Mouse (Mus musculus) G1E (cell line): ENCODE measurements around the gene Sp100.

Experiments
- CTCF ChIP-seq: IDR thresholded peaks from 2 replicates; pipeline ENCODE4 v1.5.1; 2012; ENCODE audit warnings: low read depth, low read length, inconsistent platforms, mixed read lengths
- GATA1 ChIP-seq: IDR thresholded peaks from 2 replicates; pipeline ENCODE4 v1.6.1; 2012; ENCODE audit warnings: borderline replicate concordance, low read length, inconsistent platforms, mixed read lengths
- GATA2 ChIP-seq: IDR thresholded peaks from 2 replicates; pipeline ENCODE4 v1.6.1; 2012; ENCODE audit warnings: low read depth, low read length, inconsistent platforms, borderline replicate concordance
- POLR2AphosphoS5 ChIP-seq: IDR thresholded peaks from 2 replicates; pipeline ENCODE4 v1.6.1; 2012; ENCODE audit warnings: low read depth, low read length, inconsistent platforms; ENCODE audit not compliant: insufficient replicate concordance
- TAL1 ChIP-seq: conservative IDR thresholded peaks from 2 replicates; pipeline ENCODE4 v1.6.1; 2012; ENCODE audit warnings: low read depth, low read length, inconsistent platforms, mixed read lengths

- no peak for TF ChIP-seq CTCF
- TF ChIP-seq TAL1: no peak
- TF ChIP-seq POLR2AphosphoS5: no peak
- no peak for TF ChIP-seq GATA2
- no peak for TF ChIP-seq GATA1
These were observed 36.9 kb downstream of the Sp100 start for GRCm38 (mm10) chr1:85686666-85687065.
